Mouse (Mus musculus): ENCODE measurements around the gene Vmn2r61. TPM values are rescaled to one million over a fixed set of nuclear protein-coding genes. Genes with fewer than 3 reads are reported as not detected.

Gene Vmn2r61
- polyA plus RNA-seq (2014; fragmentation: Illumina TruSeq; extraction: RNeasy Lipid Tissue Mini Kit (QIAGEN cat#74804)): not detected

GRCm38 (mm10) chr7:42259753-42260152 is at the start of gene Vmn2r61:
Gene Vmn2r61, plus strand, starts transcription at chr7:42260053.

Other genes starting within 250 kb of the Vmn2r61 start
- not detected for gene Vmn2r59, start 201.0 kb upstream of the Vmn2r61 start, polyA plus RNA-seq (2014; fragmentation: Illumina TruSeq; extraction: RNeasy Lipid Tissue Mini Kit (QIAGEN cat#74804))
- gene Vmn2r60, start 152.3 kb upstream of the Vmn2r61 start, polyA plus RNA-seq (2014; fragmentation: Illumina TruSeq; extraction: RNeasy Lipid Tissue Mini Kit (QIAGEN cat#74804)): not detected
- not detected for gene 4933421I07Rik, start 188.1 kb downstream of the Vmn2r61 start, polyA plus RNA-seq (2014; fragmentation: Illumina TruSeq; extraction: RNeasy Lipid Tissue Mini Kit (QIAGEN cat#74804))
- gene Zfp141, start 245.7 kb downstream of the Vmn2r61 start, polyA plus RNA-seq (2014; fragmentation: Illumina TruSeq; extraction: RNeasy Lipid Tissue Mini Kit (QIAGEN cat#74804)): 47.0 TPM

Measured in ovary, adult 10 weeks (tissue).